Mouse (Mus musculus): Measurements from ENCODE around the gene Fopnl.

DNA sequence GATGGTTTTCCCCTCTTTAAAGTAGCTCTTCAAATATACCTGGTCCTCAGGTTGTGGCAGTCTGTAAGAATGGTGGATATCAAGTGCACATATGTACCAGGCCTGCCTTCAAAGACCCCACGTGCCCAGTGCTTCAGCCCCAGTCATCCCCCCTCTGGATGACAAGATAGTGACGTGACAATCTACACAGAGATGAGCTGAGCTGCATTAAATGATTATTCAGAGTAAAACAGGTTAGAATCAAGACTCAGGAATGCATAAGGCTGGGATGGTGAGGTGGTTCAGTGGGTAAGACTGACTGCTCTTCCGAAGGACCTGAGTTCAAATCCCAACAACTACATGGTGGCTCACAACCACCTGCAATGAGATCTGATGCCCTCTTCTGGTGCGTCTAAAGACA lies 19.5 kb downstream of the Fopnl start:
- TF ChIP-seq CTCF (IDR thresholded peaks at IDR 0.05; ENCODE audit: extremely low read depth, insufficient read length, insufficient replicate concordance, low read depth, low read length) (no peak), POLR2A (IDR thresholded peaks at IDR 0.05; ENCODE audit: low read depth, low read length) (no peak)

Measured in small intestine, adult 2 months (tissue).